Mouse (Mus musculus): ENCODE results near the gene Anapc16. TPM values are rescaled to one million over a fixed set of nuclear protein-coding genes. Genes with fewer than 3 reads are reported as not detected.

Gene Anapc16
- polyA plus RNA-seq (2015; fragmentation: Nextera tagmentation; extraction: Ambion mirVana) = 112 and 115 TPM in 2 replicates

DNA sequence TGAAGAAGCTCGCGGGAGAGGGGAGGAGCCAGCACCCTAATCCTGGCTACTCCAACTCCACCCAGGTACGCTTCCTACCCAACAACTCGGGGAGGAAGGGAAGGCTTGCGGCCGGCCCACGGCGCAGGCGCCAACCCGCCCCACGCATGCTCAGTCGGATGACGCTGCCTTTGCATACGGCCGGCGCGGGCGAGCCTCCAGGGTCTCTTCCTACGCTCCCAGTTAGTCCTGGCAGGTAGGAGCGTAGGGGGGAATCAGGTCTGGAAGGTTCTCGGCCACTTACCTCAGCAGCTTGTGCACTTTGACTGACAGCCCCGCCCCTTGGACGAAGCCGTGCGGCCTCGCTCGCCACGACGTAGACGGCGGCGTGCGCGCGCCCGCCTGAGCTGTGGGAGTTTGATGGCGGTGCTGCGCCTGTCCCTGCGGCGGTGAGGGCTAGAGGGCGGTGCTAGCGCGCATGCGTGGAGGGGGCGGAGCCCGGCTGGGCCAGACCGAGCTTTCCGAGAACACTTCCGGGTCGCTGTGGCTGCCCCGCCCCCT is at the start of gene Anapc16, which contains the start of gene Ascc1:
TSS of gene Anapc16 (minus strand) at position 463 of the 540 bp plus-strand sequence.
TSS of gene Ascc1 (plus strand) at position 133 of the 540 bp plus-strand sequence.
- H3K36me3 ChIP-seq (ENCODE audit: control insufficient read depth, insufficient read depth) = no peaks in the 10 kb centered on the region
- peak within 1 kb of the TSS; percentile 71 for H3K9ac ChIP-seq (replicated peaks; ENCODE audit: low read depth, low read length)
- peaks cover 16% of the 10 kb centered on the region for H3K4me1 ChIP-seq (replicated peaks; ENCODE audit: control insufficient read depth, insufficient read depth, low read length)
- H3K9me3 ChIP-seq (ENCODE audit: control insufficient read depth, low read length) = no peaks in the 10 kb centered on the region
- H3K27me3 ChIP-seq (replicated peaks; ENCODE audit: control insufficient read depth, insufficient read depth, low read length) = no peaks in the 10 kb centered on the region
- H3K4me3 ChIP-seq (replicated peaks; ENCODE audit: low read length) = peak within 1 kb of the TSS; percentile 67
- H3K27ac ChIP-seq (ENCODE audit: low read length) = peak within 1 kb of the TSS; percentile 96
- 0% methylated on average over 48 of the region's 51 CpGs for WGBS
- H3K4me2 ChIP-seq (ENCODE audit: low read length) = peak within 1 kb of the TSS; percentile 63
- peak; percentile 97 for ATAC-seq

DNA sequence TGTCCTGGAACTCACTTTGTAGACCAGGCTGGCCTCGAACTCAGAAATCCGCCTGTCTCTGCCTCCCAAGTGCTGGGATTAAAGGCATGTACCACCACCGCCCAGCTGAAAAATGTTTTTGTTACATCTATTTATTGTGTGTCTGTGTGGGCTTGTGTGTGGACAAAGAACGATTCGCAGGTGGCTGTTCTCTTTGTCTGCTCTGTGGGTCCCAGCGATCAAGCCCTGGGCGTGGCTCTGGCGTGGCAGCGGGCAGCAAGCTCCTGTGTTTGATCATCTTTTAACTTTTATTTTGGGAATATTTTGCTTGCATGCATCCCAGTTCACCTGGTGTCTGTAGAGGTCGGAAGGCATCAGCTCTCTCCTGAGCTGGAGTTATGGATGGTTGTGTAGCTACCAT is 47.6 kb upstream of the Anapc16 start:
- peaks cover 10% of the 10 kb centered on the region for H3K4me1 ChIP-seq (replicated peaks; ENCODE audit: control insufficient read depth, insufficient read depth, low read length)
- ATAC-seq = no peak

DNA sequence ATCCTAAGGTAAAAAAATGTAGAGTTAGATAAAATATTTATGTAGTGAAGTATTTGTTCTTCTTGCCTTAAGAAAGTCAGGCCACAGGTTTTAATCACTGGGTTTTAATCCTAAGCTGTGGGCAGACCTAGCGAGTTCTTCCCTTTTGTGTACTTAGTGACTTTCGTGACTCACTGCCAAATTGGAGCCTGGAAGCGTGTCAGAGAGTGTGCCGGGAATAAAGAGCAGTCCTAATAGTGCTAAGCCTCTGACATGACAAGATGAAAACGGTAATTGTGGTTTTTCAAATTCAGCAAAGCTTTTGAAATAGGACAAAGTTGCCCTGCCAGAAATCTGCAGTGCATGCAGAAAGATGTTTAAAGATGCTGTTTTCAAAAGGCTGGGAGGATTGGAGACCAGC is 43.8 kb upstream of the Anapc16 start:
- no peaks in the 10 kb centered on the region for H3K9me3 ChIP-seq (ENCODE audit: control insufficient read depth, low read length)
- H3K9ac ChIP-seq (replicated peaks; ENCODE audit: low read depth, low read length) = no peak overlapping the region
- H3K4me2 ChIP-seq (ENCODE audit: low read length) = no peak overlapping the region
- no peak overlapping the region for H3K27ac ChIP-seq (ENCODE audit: low read length)
- 6% methylated on average over 5 of the region's 5 CpGs for WGBS
- ATAC-seq = peak; percentile 75; the same call in 1 of the 2 replicates
- peaks cover 10% of the 10 kb centered on the region for H3K4me1 ChIP-seq (replicated peaks; ENCODE audit: control insufficient read depth, insufficient read depth, low read length)
- no peaks in the 10 kb centered on the region for H3K27me3 ChIP-seq (replicated peaks; ENCODE audit: control insufficient read depth, insufficient read depth, low read length)
- no peaks in the 10 kb centered on the region for H3K36me3 ChIP-seq (ENCODE audit: control insufficient read depth, insufficient read depth)
- H3K4me3 ChIP-seq (replicated peaks; ENCODE audit: low read length) = no peak overlapping the region

More for the DNA sequence above, 47.6 kb upstream of the Anapc16 start:
- H3K36me3 ChIP-seq (ENCODE audit: control insufficient read depth, insufficient read depth) = no peaks in the 10 kb centered on the region
- no peaks in the 10 kb centered on the region for H3K9me3 ChIP-seq (ENCODE audit: control insufficient read depth, low read length)
- no peak overlapping the region for H3K4me2 ChIP-seq (ENCODE audit: low read length)
- WGBS = 91% methylated on average over 10 of the region's 10 CpGs
- no peak overlapping the region for H3K9ac ChIP-seq (replicated peaks; ENCODE audit: low read depth, low read length)
- no peak overlapping the region for H3K27ac ChIP-seq (ENCODE audit: low read length)
- H3K27me3 ChIP-seq (replicated peaks; ENCODE audit: control insufficient read depth, insufficient read depth, low read length) = no peaks in the 10 kb centered on the region
- H3K4me3 ChIP-seq (replicated peaks; ENCODE audit: low read length) = no peak overlapping the region

DNA sequence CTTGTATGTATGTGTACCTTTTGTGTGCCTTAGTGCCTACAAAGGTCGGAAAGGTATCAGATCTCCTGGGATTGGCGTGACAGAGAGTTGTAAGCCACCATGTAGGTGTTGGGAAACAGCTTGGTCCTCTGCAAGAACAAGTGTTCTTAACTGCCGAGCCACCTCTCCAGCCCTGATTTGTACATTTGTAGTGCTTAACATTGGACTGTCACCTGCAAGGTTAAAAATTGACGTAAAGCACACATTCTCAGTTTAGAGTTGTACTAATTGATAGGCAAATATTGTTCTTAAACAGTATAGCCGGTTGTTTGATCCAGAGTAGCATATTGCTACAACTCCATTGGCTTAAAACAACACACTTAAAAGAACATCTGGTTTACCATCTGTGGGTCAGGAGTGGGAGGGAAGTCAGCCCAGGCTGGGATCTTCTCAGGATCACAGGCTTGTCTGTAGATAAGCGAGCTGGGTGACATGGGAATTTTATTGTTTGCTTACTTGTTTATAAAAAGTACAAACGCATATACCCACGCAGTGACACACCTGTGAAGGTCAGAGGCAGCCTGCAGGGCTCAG is 39.5 kb upstream of the Anapc16 start:
- ATAC-seq = no peak

DNA sequence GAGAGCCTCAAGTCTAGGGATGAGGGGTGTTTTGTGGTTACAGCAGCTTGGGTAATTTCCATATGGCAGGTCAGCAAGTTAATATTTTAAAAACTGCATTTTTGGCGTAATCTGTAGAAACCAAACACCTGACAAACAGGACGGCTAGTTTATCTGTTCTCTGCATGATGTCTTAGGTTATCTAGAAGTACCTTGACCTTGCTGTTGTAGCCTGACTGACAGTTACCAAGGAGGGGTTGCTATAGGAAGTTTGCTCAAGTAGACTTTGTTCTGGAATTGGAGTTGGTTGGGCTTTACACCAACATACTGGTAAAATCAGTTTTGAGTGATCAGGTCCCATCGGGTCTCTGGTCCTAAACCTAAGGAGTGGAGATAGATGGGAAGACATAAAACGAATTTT is 32.8 kb upstream of the Anapc16 start:
- no peaks in the 10 kb centered on the region for H3K36me3 ChIP-seq (ENCODE audit: control insufficient read depth, insufficient read depth)
- no peaks in the 10 kb centered on the region for H3K9me3 ChIP-seq (ENCODE audit: control insufficient read depth, low read length)
- H3K4me3 ChIP-seq (replicated peaks; ENCODE audit: low read length) = no peak overlapping the region
- no peak overlapping the region for H3K4me2 ChIP-seq (ENCODE audit: low read length)
- no peaks in the 10 kb centered on the region for H3K27me3 ChIP-seq (replicated peaks; ENCODE audit: control insufficient read depth, insufficient read depth, low read length)
- H3K9ac ChIP-seq (replicated peaks; ENCODE audit: low read depth, low read length) = no peak overlapping the region
- 79% methylated on average over 4 of the region's 4 CpGs for WGBS
- peaks cover 5% of the 10 kb centered on the region; the same call in 1 of the 2 replicates for H3K4me1 ChIP-seq (replicated peaks; ENCODE audit: control insufficient read depth, insufficient read depth, low read length)
- ATAC-seq = no peak
- no peak overlapping the region for H3K27ac ChIP-seq (ENCODE audit: low read length)

More for the DNA sequence above, 39.5 kb upstream of the Anapc16 start:
- no peak overlapping the region for H3K4me2 ChIP-seq (ENCODE audit: low read length)
- H3K27ac ChIP-seq (ENCODE audit: low read length) = no peak overlapping the region
- no peak overlapping the region for H3K4me3 ChIP-seq (replicated peaks; ENCODE audit: low read length)
- 92% methylated on average over 8 of the region's 8 CpGs for WGBS
- peaks cover 7% of the 10 kb centered on the region; the same call in 1 of the 2 replicates for H3K4me1 ChIP-seq (replicated peaks; ENCODE audit: control insufficient read depth, insufficient read depth, low read length)
- no peaks in the 10 kb centered on the region for H3K27me3 ChIP-seq (replicated peaks; ENCODE audit: control insufficient read depth, insufficient read depth, low read length)
- no peak overlapping the region for H3K9ac ChIP-seq (replicated peaks; ENCODE audit: low read depth, low read length)
- H3K36me3 ChIP-seq (ENCODE audit: control insufficient read depth, insufficient read depth) = no peaks in the 10 kb centered on the region
- H3K9me3 ChIP-seq (ENCODE audit: control insufficient read depth, low read length) = no peaks in the 10 kb centered on the region

DNA sequence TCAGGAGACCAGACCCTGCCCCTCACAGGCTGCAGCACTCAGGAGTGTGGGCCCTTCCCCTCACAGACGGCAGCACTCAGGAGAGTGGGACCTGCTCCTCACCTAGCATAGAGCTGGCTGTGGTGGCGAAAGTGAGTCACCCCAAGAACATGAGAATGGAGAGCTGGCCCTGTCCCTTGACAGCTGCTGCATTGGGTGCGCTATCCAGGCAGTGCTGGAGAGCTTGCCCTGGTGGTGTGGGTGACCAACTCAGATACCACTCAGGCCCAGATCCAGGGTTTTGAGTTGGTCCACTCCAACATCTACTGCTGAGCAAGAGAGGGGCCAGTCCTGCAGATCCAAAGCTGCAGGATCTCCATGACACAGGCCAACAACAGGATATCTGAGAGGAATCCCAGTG is 31.7 kb upstream of the Anapc16 start:
- Histone ChIP-seq H3K4me3 (replicated peaks; ENCODE audit: low read length) (no peak overlapping the region), H3K9me3 (ENCODE audit: control insufficient read depth, low read length) (no peaks in the 10 kb centered on the region), H3K9ac (replicated peaks; ENCODE audit: low read depth, low read length) (no peak overlapping the region), H3K27me3 (replicated peaks; ENCODE audit: control insufficient read depth, insufficient read depth, low read length) (no peaks in the 10 kb centered on the region), H3K4me2 (ENCODE audit: low read length) (no peak overlapping the region), H3K4me1 (replicated peaks; ENCODE audit: control insufficient read depth, insufficient read depth, low read length) (peaks cover 5% of the 10 kb centered on the region; the same call in 1 of the 2 replicates), H3K36me3 (ENCODE audit: control insufficient read depth, insufficient read depth) (no peaks in the 10 kb centered on the region), H3K27ac (ENCODE audit: low read length) (no peak overlapping the region)
- ATAC-seq = no peak
- 77% methylated on average over 3 of the region's 3 CpGs for WGBS

DNA sequence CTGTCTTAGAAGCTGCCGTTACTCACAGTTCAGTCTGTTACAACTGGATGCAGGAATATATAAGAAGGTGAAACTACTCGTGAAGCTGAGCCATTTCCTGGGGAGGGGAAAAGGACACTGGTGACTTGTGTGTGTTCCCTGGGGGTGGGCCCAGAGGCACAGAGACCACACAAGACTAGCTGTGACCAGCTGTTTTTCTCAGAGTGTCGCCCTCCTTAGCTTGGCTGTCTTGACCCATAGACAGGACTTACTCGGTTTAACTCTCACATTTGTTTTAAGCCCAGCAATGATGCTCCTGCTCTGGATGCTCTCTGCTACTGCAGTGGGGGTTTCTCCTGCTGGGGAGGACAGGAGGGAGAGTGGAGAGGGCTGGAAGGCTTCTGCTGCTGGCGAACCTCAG is 30.1 kb upstream of the Anapc16 start:
- peak overlapping the region; percentile 56 for H3K27ac ChIP-seq (ENCODE audit: low read length)
- WGBS = 36% methylated on average over 5 of the region's 5 CpGs
- H3K9ac ChIP-seq (replicated peaks; ENCODE audit: low read depth, low read length) = no peak overlapping the region
- ATAC-seq = no peak
- H3K9me3 ChIP-seq (ENCODE audit: control insufficient read depth, low read length) = no peaks in the 10 kb centered on the region
- peaks cover 16% of the 10 kb centered on the region for H3K4me1 ChIP-seq (replicated peaks; ENCODE audit: control insufficient read depth, insufficient read depth, low read length)
- H3K36me3 ChIP-seq (ENCODE audit: control insufficient read depth, insufficient read depth) = no peaks in the 10 kb centered on the region
- H3K4me2 ChIP-seq (ENCODE audit: low read length) = no peak overlapping the region
- H3K4me3 ChIP-seq (replicated peaks; ENCODE audit: low read length) = no peak overlapping the region
- no peaks in the 10 kb centered on the region for H3K27me3 ChIP-seq (replicated peaks; ENCODE audit: control insufficient read depth, insufficient read depth, low read length)

DNA sequence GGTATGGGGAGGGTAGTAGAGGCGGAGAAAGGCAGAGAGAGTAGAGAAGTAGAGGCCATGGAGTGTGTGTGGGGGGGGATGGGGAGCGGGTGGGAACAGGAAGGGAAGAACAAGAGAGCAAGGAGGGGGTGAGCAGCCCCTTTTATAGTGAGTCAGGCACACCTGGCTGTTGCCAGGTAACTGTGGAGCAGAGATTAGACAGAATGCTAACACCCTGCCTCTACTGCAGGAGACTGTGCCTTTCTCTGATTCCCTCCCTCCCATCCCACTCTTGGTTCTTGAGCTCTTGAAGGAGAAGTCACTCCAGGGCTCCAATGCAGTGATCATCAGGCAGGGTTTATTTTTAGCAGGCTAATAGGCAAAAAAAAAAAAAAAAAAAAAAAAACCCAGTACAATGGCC is 29.7 kb upstream of the Anapc16 start:
- Histone ChIP-seq H3K4me2 (ENCODE audit: low read length) (no peak overlapping the region), H3K4me1 (replicated peaks; ENCODE audit: control insufficient read depth, insufficient read depth, low read length) (peaks cover 20% of the 10 kb centered on the region), H3K36me3 (ENCODE audit: control insufficient read depth, insufficient read depth) (no peaks in the 10 kb centered on the region), H3K9ac (replicated peaks; ENCODE audit: low read depth, low read length) (no peak overlapping the region), H3K27me3 (replicated peaks; ENCODE audit: control insufficient read depth, insufficient read depth, low read length) (no peaks in the 10 kb centered on the region), H3K9me3 (ENCODE audit: control insufficient read depth, low read length) (no peaks in the 10 kb centered on the region), H3K27ac (ENCODE audit: low read length) (peak overlapping the region; percentile 34; the same call in 1 of the 2 replicates), H3K4me3 (replicated peaks; ENCODE audit: low read length) (no peak overlapping the region)
- WGBS = 78% methylated on average over 1 of the region's 2 CpGs
- peak; percentile 55 for ATAC-seq

DNA sequence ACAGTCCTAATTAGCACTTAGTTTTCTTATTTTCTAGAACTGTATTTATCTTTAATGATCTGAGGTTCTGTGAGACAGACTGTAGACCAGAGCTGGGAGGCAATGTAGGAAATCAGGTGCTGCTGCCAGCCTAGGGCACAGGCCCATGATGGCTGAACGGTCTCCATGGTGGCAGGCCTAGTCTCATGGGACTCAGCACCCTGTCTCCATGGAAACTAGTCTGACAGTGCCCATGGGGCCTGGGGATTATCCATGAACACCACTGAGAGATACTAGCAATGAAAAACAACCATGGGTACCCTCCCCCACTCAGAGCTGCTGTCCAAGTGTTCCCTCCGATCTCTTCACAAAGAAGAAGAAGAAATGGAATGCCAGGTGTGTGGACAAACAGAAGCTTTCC is 29.1 kb upstream of the Anapc16 start:
- H3K27ac ChIP-seq (ENCODE audit: low read length) = peak overlapping the region; percentile 34; the same call in 1 of the 2 replicates
- WGBS = 42% methylated on average over 2 of the region's 2 CpGs

More for the DNA sequence above, 29.1 kb upstream of the Anapc16 start:
- H3K9me3 ChIP-seq (ENCODE audit: control insufficient read depth, low read length) = no peaks in the 10 kb centered on the region
- H3K4me3 ChIP-seq (replicated peaks; ENCODE audit: low read length) = no peak overlapping the region
- peaks cover 25% of the 10 kb centered on the region for H3K4me1 ChIP-seq (replicated peaks; ENCODE audit: control insufficient read depth, insufficient read depth, low read length)
- no peaks in the 10 kb centered on the region for H3K27me3 ChIP-seq (replicated peaks; ENCODE audit: control insufficient read depth, insufficient read depth, low read length)
- H3K36me3 ChIP-seq (ENCODE audit: control insufficient read depth, insufficient read depth) = no peaks in the 10 kb centered on the region
- no peak overlapping the region for H3K4me2 ChIP-seq (ENCODE audit: low read length)
- ATAC-seq = peak; percentile 51; the same call in 1 of the 2 replicates
- no peak overlapping the region for H3K9ac ChIP-seq (replicated peaks; ENCODE audit: low read depth, low read length)

All from forebrain, embryonic 16.5 days (tissue).